Mouse (Mus musculus): Measurements from ENCODE around the gene Sox21. TPM values are rescaled to one million over a fixed set of nuclear protein-coding genes. Genes with fewer than 3 reads are reported as not detected.

Sox21 gene
- polyA plus RNA-seq, 1 experiment from 2014 or later: 3.7 TPM

GRCm38 (mm10) chr14:118237786-118238185, 956 bp upstream of the Sox21 start:
- H3K4me1 ChIP-seq: peaks cover 32% of the 10 kb centered on the region
- no peak for ATAC-seq (ENCODE audit: low FRiP score)
- H3K27ac ChIP-seq (replicated peaks): no peak overlapping the region
- no peaks in the 10 kb centered on the region for H3K36me3 ChIP-seq
- H3K4me2 ChIP-seq: peak overlapping the region; percentile 89
- 0 out of 2 replicates have a peak, but pooled peaks cover under 1% of the 10 kb centered on the region for H3K9me3 ChIP-seq (replicated peaks)
- H3K4me3 ChIP-seq (replicated peaks): peak overlapping the region; percentile 52
- no peak overlapping the region for H3K9ac ChIP-seq (replicated peaks)
- peaks cover 51% of the 10 kb centered on the region for H3K27me3 ChIP-seq (replicated peaks)
- 6% methylated on average over 6 of the region's 6 CpGs for whole genome bisulfite sequencing

DNA sequence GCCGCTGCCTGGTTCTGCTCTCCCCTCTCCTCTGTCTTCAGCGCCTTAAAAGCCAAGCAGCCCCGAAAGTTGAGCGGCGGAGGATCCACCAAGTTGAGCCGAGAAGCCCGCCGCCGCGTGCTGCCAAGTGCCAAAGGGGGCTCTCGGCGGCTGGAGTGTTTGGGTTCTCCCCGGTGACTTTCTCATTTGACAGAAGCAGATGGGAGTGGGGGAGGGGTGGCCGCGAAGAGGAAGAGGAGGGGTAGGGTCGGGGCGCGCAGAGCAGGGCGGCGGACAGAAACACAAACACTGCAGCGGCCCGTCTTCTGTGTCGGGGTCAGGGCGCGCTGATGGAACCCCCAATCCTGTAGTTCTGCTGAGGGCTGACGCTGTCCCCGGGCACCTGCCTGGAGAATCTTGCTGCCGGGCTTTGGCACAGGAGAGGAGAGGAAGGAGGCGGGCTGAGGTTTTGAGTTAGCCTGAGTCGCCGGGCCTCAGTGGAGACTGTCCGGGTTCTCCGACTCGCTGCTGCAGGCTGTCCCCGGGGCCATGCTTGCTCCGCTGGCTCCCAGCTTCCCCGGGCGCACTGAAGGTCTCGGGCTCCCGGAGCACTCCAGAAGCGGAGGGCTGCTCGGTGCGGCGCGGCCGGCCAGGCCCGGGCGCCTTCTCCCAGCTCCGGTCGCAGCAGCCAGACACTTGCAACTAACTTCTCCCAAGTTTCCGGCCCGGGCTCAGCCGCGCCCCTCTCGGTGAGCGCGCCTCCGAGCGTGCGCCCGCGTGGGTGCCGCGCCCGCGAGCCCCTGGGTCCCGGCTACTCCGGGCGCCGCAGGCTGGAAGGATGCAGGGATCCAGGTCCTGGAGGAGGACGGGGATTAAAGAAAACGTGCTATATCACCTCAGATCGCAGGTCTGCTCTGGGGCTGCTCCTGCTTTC, 601 bp downstream of the Sox21 start:
- 0% methylated on average over 73 of the region's 73 CpGs for WGBS
- Histone ChIP-seq H3K36me3 (no peaks in the 10 kb centered on the region), H3K4me3 (replicated peaks) (peak overlapping the region; percentile 52), H3K4me2 (peak overlapping the region; percentile 89), H3K27me3 (replicated peaks) (peaks cover 63% of the 10 kb centered on the region), H3K4me1 (peaks cover 39% of the 10 kb centered on the region), H3K27ac (replicated peaks) (peak overlapping the region; percentile 79), H3K9me3 (replicated peaks) (no peaks in the 10 kb centered on the region), H3K9ac (replicated peaks) (peak overlapping the region; percentile 51)
- ATAC-seq (ENCODE audit: low FRiP score): peak; percentile 59

DNA sequence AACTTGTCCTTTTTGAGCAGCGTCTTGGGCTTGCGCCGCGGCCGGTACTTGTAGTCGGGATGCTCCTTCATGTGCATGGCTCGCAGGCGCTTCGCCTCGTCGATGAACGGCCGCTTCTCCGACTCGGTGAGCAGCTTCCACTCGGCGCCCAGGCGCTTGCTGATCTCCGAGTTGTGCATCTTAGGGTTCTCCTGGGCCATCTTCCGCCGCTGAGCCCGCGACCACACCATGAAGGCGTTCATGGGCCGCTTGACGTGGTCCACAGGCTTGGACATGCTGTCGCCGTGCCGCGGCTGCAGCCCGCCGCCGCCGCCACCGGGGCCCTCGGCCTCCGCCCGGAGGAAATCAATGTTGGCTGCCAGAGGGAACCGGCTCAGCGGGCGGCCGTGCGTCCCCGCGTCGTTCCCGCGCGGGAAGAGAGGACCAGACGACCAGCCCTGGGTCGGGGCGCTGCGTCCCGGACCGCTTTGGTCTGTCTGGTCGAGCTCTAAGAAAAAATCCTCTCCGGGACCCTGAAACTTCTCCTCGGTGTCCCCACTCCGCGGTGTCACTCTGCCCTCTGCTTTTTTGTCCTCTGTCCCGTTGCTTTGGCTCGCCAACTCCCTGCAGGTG, 1.4 kb downstream of the Sox21 start:
- no peaks in the 10 kb centered on the region for H3K36me3 ChIP-seq
- no peaks in the 10 kb centered on the region for H3K9me3 ChIP-seq (replicated peaks)
- H3K27me3 ChIP-seq (replicated peaks): peaks cover 64% of the 10 kb centered on the region
- peak overlapping the region; percentile 89 for H3K4me2 ChIP-seq
- peak overlapping the region; percentile 51 for H3K9ac ChIP-seq (replicated peaks)
- no peak for ATAC-seq (ENCODE audit: low FRiP score)
- peaks cover 42% of the 10 kb centered on the region for H3K4me1 ChIP-seq
- peak overlapping the region; percentile 52 for H3K4me3 ChIP-seq (replicated peaks)
- H3K27ac ChIP-seq (replicated peaks): peak overlapping the region; percentile 79
- WGBS: under 1% methylated on average over 53 of the region's 62 CpGs

- Histone ChIP-seq H3K27me3 (replicated peaks) (peaks cover 63% of the 10 kb centered on the region), H3K4me3 (replicated peaks) (peak overlapping the region; percentile 52), H3K9me3 (replicated peaks) (no peaks in the 10 kb centered on the region), H3K4me1 (peaks cover 42% of the 10 kb centered on the region), H3K36me3 (no peaks in the 10 kb centered on the region), H3K9ac (replicated peaks) (peak overlapping the region; percentile 51), H3K4me2 (peak overlapping the region; percentile 89), H3K27ac (replicated peaks) (peak overlapping the region; percentile 79; the same call in 1 of the 2 replicates)
- WGBS: under 1% methylated on average over 74 of the region's 84 CpGs
- no peak for ATAC-seq (ENCODE audit: low FRiP score)
Measured at GRCm38 (mm10) chr14:118234541-118235210, 2.2 kb downstream of the Sox21 start.

DNA sequence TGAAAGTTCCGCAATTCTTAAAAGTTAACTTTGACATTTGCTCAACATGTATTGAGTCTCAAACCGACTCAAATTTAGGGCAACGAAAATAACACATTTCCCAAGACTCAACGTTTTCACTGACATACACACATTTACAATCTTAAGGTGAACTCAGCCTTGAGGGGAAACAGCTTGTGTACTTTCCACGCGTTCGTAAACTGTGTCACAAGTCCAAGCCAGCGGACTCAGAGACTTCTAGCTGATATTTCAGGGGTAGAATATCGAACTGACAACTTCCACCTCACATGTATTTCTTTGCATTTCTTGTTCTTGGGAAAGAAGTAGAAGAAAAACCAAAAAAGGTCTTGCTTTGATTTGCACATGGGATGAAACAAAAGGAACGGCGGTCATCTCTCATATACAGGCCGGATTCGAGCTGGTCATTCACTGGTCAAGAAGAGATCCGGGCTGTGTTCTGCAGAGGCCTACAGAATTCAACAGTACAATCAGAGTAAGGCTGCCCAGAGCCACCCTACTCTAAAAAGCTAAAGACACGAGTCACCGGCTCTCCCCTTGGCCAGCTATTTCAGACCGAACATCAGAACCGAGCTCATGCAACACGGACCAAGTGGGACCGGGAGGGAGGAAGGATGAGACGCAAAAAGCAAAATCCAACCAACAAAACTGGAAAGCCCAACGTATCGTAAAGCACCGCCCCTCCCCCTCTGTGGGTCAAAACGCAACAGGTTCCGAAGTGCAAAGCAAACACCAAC, 2.9 kb downstream of the Sox21 start:
- no peak for ATAC-seq (ENCODE audit: low FRiP score)
- Histone ChIP-seq H3K4me1 (peaks cover 42% of the 10 kb centered on the region), H3K9me3 (replicated peaks) (no peaks in the 10 kb centered on the region), H3K4me3 (replicated peaks) (peak overlapping the region; percentile 52), H3K27me3 (replicated peaks) (peaks cover 62% of the 10 kb centered on the region), H3K4me2 (peak overlapping the region; percentile 89), H3K9ac (replicated peaks) (0 out of 2 replicates have a peak overlapping the region, but pooled peaks have one; percentile 51), H3K36me3 (no peaks in the 10 kb centered on the region), H3K27ac (replicated peaks) (peak overlapping the region; percentile 79; the same call in 1 of the 2 replicates)
- WGBS: 4% methylated on average over 26 of the region's 26 CpGs

GRCm38 (mm10) chr14:118232381-118232970, 4.4 kb downstream of the Sox21 start:
- H3K36me3 ChIP-seq: no peaks in the 10 kb centered on the region
- no peak overlapping the region for H3K4me3 ChIP-seq (replicated peaks)
- H3K4me2 ChIP-seq: peak overlapping the region; percentile 45
- no peaks in the 10 kb centered on the region for H3K9me3 ChIP-seq (replicated peaks)
- ATAC-seq (ENCODE audit: low FRiP score): no peak
- H3K27me3 ChIP-seq (replicated peaks): peaks cover 70% of the 10 kb centered on the region
- H3K9ac ChIP-seq (replicated peaks): no peak overlapping the region
- WGBS: 4% methylated on average over 8 of the region's 8 CpGs
- no peak overlapping the region; the same call in 1 of the 2 replicates for H3K27ac ChIP-seq (replicated peaks)
- H3K4me1 ChIP-seq: peaks cover 48% of the 10 kb centered on the region

- ATAC-seq (ENCODE audit: low FRiP score): no peak
- WGBS: 2% methylated on average over 21 of the region's 21 CpGs
- Histone ChIP-seq H3K36me3 (no peaks in the 10 kb centered on the region), H3K4me3 (replicated peaks) (no peak overlapping the region), H3K4me2 (peak overlapping the region; percentile 35), H3K9me3 (replicated peaks) (no peaks in the 10 kb centered on the region), H3K4me1 (peaks cover 35% of the 10 kb centered on the region), H3K27ac (replicated peaks) (no peak overlapping the region), H3K9ac (replicated peaks) (no peak overlapping the region), H3K27me3 (replicated peaks) (peaks cover 71% of the 10 kb centered on the region)
Measured at GRCm38 (mm10) chr14:118226471-118227155, 10.2 kb downstream of the Sox21 start.

DNA sequence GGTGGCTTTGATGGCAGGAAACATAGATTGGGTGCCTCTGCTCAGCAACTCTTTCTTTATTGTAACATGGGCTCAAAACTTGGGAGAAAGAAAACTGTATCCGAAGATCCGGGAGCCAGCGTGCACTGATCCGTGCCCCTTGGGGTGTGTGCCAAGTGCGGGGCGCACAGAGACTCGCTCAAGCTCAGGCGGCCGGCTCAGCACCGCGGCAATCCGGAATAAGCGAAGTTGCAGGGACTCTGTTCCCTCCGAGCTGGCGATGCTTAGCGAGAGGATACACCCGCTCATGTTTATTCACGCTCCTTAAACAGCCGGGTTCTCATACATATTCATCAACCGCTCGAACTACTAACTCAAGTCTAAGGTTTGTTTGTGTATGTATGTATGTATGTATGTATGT, 10.9 kb downstream of the Sox21 start:
- no peaks in the 10 kb centered on the region for H3K9me3 ChIP-seq (replicated peaks)
- peak; percentile 7; the same call in 1 of the 2 replicates for ATAC-seq (ENCODE audit: low FRiP score)
- no peak overlapping the region for H3K27ac ChIP-seq (replicated peaks)
- under 1% methylated on average over 21 of the region's 21 CpGs for WGBS
- H3K4me2 ChIP-seq: peak overlapping the region; percentile 35
- H3K36me3 ChIP-seq: no peaks in the 10 kb centered on the region
- peak overlapping the region; percentile 9; the same call in 1 of the 2 replicates for H3K4me3 ChIP-seq (replicated peaks)
- H3K4me1 ChIP-seq: peaks cover 28% of the 10 kb centered on the region
- H3K27me3 ChIP-seq (replicated peaks): peaks cover 65% of the 10 kb centered on the region
- H3K9ac ChIP-seq (replicated peaks): no peak overlapping the region

DNA sequence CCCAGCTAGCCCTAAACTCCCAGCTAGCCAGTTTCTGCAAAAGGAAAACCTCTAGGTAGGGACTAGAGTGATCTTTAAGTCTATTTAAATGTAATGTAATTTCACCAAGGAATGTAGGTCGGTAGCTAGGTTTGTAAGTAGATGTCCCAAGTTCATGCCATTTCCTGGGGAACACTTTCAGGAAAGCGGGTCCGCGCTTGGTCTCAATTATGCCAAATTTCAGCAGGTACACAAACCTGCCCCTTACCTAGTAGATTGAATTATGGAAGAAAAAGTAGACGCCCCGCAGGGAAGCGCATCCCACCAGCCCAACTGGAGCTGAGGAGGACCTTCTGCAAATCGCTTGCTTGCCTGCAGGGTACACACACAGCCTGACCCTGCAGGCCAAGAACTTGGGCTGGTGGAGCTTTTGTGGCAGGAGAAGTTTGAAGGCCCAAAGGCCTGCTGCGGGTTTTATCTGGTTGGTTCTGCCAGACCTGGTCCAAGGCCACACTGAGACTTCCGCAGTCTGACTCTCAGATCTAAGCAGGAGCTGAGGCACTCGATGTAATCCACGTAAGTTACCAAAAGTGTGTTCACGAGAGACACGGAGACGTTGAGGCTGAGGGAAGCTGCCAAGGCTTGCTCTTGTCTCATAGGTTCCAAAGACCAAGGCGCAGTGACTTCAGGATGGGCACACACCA, 11.6 kb downstream of the Sox21 start:
- no peak overlapping the region for H3K9ac ChIP-seq (replicated peaks)
- H3K36me3 ChIP-seq: no peaks in the 10 kb centered on the region
- peaks cover 62% of the 10 kb centered on the region for H3K27me3 ChIP-seq (replicated peaks)
- no peaks in the 10 kb centered on the region for H3K9me3 ChIP-seq (replicated peaks)
- peak overlapping the region; percentile 35 for H3K4me2 ChIP-seq
- WGBS: 28% methylated on average over 16 of the region's 16 CpGs
- no peak overlapping the region for H3K4me3 ChIP-seq (replicated peaks)
- peaks cover 28% of the 10 kb centered on the region for H3K4me1 ChIP-seq
- no peak for ATAC-seq (ENCODE audit: low FRiP score)
- H3K27ac ChIP-seq (replicated peaks): no peak overlapping the region

DNA sequence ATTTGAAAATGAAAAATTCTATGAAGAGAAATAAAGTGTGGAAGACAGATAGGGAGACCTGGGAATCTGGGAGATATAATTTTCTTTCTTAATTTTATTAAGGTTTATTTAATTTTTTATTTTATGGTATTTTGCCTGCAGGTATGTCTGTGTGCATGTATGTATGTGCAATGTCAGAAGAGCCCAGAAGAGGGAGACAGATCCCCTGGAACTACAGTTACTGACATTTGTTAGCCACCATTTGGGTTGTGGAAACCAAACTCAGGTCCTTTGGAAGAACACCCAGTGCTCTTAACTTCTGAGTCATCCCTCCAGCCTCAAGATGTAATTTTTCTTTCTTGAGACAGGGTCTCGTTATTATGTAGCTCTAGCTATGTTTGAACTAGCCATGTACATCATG, 15.9 kb downstream of the Sox21 start:
- Histone ChIP-seq H3K4me3 (replicated peaks) (no peak overlapping the region), H3K9ac (replicated peaks) (no peak overlapping the region), H3K27me3 (replicated peaks) (peaks cover 34% of the 10 kb centered on the region), H3K36me3 (no peaks in the 10 kb centered on the region), H3K4me1 (peaks cover 7% of the 10 kb centered on the region), H3K4me2 (no peak overlapping the region), H3K9me3 (replicated peaks) (no peaks in the 10 kb centered on the region), H3K27ac (replicated peaks) (no peak overlapping the region)
- WGBS: 92% methylated on average over 1 of the region's 1 CpGs
- no peak for ATAC-seq (ENCODE audit: low FRiP score)
